Mouse (Mus musculus) spleen, postnatal 36 days (tissue): ENCODE results near the gene Adam3.

ENCODE experiments used
- DNase-seq, 2 experiments: peaks; one replicate each; pipeline ENCODE4 v3.0.0; 2022; ENCODE audit warnings: low spot score in 2 of 2, mixed read lengths in 1 of 2

Adam3 gene

GRCm38 (mm10) chr8:24725630-24726029, at the start of gene Adam3:
TSS of gene Adam3 (minus strand) at chr8:24725852.
- no peak for DNase-seq

GRCm38 (mm10) chr8:24724886-24725626, 596 bp downstream of the Adam3 start:
- DNase-seq = no peak
